Mouse (Mus musculus) limb, embryonic 10.5 days (tissue): ENCODE measurements around the gene Ccdc8. TPM values are rescaled to one million over a fixed set of nuclear protein-coding genes. Genes with fewer than 3 reads are reported as not detected.

ENCODE experiments used
- DNase-seq: peaks from one replicate; pipeline ENCODE4 v3.0.0-alpha.2; 2017; ENCODE audit warnings: low spot score
- H3K27ac ChIP-seq: fragments of 300-500 bp; sonication (generic); 2 replicates; pipeline ENCODE4 v1.5.1; 2016; ENCODE audit warnings: mild to moderate bottlenecking
- H3K27me3 ChIP-seq: fragments of 300-500 bp; sonication (generic); 2 replicates; pipeline ENCODE4 v1.6.1; 2016; ENCODE audit warnings: low read depth, mild to moderate bottlenecking; ENCODE audit not compliant: poor library complexity, severe bottlenecking
- H3K36me3 ChIP-seq: fragments of 300-500 bp; sonication (generic); 2 replicates; pipeline ENCODE4 v1.6.1; 2016; ENCODE audit warnings: mild to moderate bottlenecking, moderate library complexity
- H3K4me1 ChIP-seq: fragments of 300-500 bp; sonication (generic); 2 replicates; pipeline ENCODE4 v1.6.1; 2016
- H3K4me3 ChIP-seq: fragments of 300-500 bp; sonication (generic); 2 replicates; pipeline ENCODE4 v1.5.1; 2016; ENCODE audit warnings: mild to moderate bottlenecking, moderate library complexity
- H3K9me3 ChIP-seq: fragments of 300-500 bp; sonication (generic); replicated peaks from 2 replicates; pipeline ENCODE4 v1.6.1; 2016; ENCODE audit warnings: mild to moderate bottlenecking
- WGBS: fragments of 180-500 bp; shearing (Covaris S2); methylation state at CpG from one replicate; pipeline ENCODE4 v1.1.7; 2016; 5-methylcytosine and 5-hydroxymethylcytosine counted together
- polyA plus RNA-seq: library from polyadenylated mRNA; unstranded; fragments of >200 nt; fragmentation: Nextera tagmentation; extraction: Ambion mirVana; gene quantifications from 2 replicates; pipeline ENCODE4 v1.2.1, GENCODE M21; 2016

The Ccdc8 gene
- polyA plus RNA-seq: 13.7 and 13.8 TPM in 2 replicates

DNA sequence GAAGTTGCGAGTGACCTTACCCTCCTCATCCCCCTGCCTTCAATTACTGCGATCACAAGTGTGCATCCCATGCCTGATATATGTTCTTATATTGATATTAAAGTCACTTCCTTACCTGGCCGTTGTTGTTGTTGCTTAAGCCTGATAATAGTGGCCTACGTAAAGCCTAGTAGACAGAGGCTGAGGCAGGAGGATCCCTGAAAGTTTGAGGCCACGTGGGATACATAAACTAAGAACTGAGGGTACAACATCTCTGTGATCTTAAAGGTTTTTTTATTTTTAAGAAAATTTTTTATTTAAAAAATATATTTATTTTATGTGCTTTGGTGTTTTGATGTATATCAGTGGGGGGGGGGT, at the start of gene Ccdc8:
Ccdc8 (plus strand) TSS at position 258 of the 357 bp plus-strand sequence.
- Histone ChIP-seq H3K27ac (peak within 1 kb of the TSS; percentile 91), H3K4me1 (peaks cover 67% of the 10 kb centered on the region), H3K4me3 (peak within 1 kb of the TSS; percentile 68), H3K27me3 (no peaks in the 10 kb centered on the region), H3K36me3 (peaks cover 26% of the 10 kb centered on the region), H3K9me3 (no peaks in the 10 kb centered on the region)
- 95% methylated on average over 5 of the region's 5 CpGs for WGBS
- no peak for DNase-seq

DNA sequence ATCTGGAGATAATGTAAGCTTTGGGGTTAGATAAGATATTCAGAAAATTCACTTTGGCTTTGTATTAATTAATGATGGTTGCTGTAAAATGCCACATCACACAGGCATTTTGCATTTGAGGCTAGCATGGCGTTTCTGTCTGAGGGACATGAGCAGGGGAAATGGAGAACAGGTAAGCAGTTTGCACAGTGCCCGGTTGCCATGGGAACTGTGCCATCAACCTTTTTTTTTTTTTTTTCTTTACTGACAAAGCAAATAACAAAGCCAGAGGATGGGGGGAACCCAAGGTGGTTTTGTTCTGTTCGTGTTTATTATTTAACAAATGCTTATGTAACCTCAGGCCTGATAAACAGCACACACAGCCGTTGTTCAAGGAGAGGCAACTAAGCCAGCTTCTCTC, 49.6 kb upstream of the Ccdc8 start:
- H3K27me3 ChIP-seq: peaks cover 33% of the 10 kb centered on the region
- WGBS: 72% methylated on average over 4 of the region's 4 CpGs
- H3K9me3 ChIP-seq: no peaks in the 10 kb centered on the region
- no peak overlapping the region for H3K4me3 ChIP-seq
- H3K4me1 ChIP-seq: peaks cover 46% of the 10 kb centered on the region
- no peaks in the 10 kb centered on the region for H3K36me3 ChIP-seq
- DNase-seq: no peak
- no peak overlapping the region for H3K27ac ChIP-seq

DNA sequence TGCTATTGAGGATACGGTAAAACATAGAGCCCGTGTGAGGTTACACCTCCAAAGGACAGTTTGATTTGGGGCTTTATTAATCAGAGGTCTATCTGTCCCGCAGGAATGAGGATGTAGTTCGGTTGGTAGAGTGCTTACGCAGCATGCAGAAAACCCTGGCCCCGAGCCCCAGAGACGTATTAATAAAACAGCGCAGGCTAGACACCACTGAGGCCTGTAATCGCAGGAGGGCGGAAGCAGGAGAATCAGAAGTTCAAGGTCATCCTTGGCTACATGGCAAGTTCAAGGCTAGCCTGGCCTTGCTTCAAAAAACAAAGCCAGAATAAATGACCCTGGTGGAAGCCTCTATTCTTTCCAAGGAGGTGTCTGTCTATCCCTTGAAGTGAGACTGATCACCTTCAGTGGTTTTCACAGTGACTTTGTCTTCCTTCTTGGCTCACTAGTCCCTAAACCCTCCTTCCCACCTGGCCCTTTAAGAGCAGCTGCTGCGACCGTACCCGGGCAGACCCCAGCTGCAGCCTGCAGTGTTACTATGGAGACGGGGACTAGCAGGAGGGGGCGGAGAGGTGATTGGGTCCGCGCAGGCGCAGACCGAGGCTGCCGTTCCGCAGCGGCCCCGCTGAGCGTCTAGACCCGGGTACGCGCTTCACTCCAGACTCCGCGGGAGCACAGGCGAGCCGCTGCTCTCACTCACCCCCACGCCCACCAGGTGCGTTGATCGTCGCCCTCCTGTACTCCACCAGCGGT, 48.3 kb upstream of the Ccdc8 start, which contains the start of gene Pnmal2:
Pnmal2 (plus strand) TSS at position 622 of the 747 bp plus-strand sequence.
- 16% methylated on average over 36 of the region's 36 CpGs for WGBS
- no peaks in the 10 kb centered on the region for H3K9me3 ChIP-seq
- H3K36me3 ChIP-seq: no peaks in the 10 kb centered on the region
- peak within 1 kb of the TSS; percentile 72 for H3K4me3 ChIP-seq
- H3K27ac ChIP-seq: peak within 1 kb of the TSS; percentile 86
- H3K27me3 ChIP-seq: peaks cover 47% of the 10 kb centered on the region
- peak; percentile 94 for DNase-seq
- peaks cover 49% of the 10 kb centered on the region for H3K4me1 ChIP-seq

DNA sequence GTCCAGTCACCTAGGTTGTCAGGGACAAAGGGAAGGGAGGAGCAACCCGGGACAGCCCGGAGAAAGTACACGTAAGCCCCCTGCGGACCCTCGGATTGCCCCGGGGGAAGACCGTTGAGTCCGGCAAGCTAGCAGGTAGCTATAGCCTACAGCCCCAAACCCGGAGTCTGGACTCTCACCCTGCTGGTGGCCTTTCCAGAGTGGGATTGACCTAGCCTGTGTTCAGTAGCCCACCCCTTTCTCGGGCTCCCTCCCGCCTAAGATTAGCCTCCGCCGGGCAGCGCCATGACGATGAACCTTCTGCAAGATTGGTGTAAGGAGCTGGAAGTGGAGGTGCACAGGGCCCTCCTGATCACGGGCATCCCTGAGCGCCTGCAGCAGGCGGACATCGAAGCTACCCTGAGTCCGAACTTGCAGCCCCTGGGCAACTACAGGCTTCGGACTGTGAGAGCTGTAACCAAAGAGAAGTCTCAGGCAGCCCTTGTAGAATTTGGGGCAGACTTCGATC, 47.6 kb upstream of the Ccdc8 start:
- peak overlapping the region; percentile 72 for H3K4me3 ChIP-seq
- peak overlapping the region; percentile 86 for H3K27ac ChIP-seq
- peaks cover 53% of the 10 kb centered on the region for H3K4me1 ChIP-seq
- WGBS: under 1% methylated on average over 22 of the region's 22 CpGs
- H3K9me3 ChIP-seq: no peaks in the 10 kb centered on the region
- peaks cover 54% of the 10 kb centered on the region for H3K27me3 ChIP-seq
- no peak for DNase-seq
- no peaks in the 10 kb centered on the region for H3K36me3 ChIP-seq

DNA sequence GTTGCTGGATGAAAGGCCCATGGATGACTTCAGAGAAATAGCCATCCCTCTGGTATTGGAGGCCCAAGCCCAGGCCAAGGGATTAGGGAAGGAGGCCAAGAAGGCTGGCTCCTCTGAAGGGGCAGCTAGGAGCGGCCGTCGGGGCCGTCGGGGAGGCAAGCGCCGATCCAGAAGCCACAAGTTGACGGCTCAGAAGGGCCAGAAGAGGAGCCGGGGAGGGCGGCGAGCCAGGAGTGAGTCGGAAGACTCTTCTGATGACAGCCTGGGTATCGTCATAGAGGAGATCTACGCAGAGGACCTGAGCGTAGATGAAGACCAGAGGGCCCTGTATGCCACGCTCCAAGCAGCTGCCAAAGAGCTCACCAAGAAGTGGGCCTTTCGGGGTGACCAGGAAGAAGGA, 47.1 kb upstream of the Ccdc8 start:
- DNase-seq: no peak
- WGBS: 10% methylated on average over 17 of the region's 17 CpGs
- Histone ChIP-seq H3K4me3 (peak overlapping the region; percentile 72), H3K9me3 (no peaks in the 10 kb centered on the region), H3K4me1 (peaks cover 56% of the 10 kb centered on the region), H3K27me3 (peaks cover 56% of the 10 kb centered on the region), H3K27ac (peak overlapping the region; percentile 86), H3K36me3 (no peaks in the 10 kb centered on the region)

DNA sequence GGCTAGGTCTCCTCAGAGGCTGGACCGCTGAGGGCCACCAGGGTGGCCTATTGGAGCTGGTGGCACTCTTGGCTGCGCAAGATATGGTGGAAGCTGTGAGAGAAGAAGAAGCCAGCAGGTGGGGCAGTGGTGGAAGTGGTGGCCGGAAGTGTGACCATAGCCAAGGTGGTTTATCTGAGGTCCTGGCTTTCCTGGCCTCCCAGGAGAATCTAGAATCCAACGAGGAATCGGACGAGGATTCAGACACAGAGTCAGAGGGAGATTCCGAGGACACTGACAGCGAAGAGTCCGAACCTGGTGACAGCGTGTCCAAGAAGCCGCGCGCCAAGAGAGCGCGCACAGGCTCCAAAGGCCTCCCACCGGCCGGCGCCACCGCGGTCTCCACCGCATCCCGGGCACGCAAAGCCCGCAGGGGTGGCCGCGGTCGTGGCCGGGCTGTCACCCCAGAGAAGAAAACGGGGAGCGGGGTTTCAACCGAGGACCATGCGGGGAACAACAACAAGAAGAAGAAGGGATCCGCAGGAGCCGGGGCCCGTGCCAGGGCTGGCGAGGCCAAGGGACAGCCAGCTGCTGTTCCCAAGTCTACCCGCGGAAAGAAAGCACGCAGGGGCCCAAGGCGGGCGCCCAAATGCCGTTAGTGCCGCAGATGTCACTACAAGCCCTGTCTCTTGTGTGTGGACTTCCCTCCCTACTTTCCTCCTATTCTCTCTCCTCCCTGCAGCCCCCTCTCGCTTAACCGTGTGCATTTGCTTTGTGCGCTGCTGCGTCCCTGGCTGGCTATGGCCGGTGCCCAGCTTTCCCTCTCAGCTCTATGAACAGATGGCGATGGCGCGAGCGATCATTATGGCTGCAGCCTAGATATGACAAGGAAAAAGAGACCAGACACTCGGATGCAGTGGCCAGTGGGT, 45.8 kb upstream of the Ccdc8 start:
- H3K27me3 ChIP-seq: peaks cover 56% of the 10 kb centered on the region
- H3K4me1 ChIP-seq: peaks cover 57% of the 10 kb centered on the region
- H3K9me3 ChIP-seq: no peaks in the 10 kb centered on the region
- 3% methylated on average over 53 of the region's 53 CpGs for WGBS
- H3K4me3 ChIP-seq: peak overlapping the region; percentile 49
- H3K27ac ChIP-seq: peak overlapping the region; percentile 43
- peak; percentile 56 for DNase-seq
- H3K36me3 ChIP-seq: no peaks in the 10 kb centered on the region

DNA sequence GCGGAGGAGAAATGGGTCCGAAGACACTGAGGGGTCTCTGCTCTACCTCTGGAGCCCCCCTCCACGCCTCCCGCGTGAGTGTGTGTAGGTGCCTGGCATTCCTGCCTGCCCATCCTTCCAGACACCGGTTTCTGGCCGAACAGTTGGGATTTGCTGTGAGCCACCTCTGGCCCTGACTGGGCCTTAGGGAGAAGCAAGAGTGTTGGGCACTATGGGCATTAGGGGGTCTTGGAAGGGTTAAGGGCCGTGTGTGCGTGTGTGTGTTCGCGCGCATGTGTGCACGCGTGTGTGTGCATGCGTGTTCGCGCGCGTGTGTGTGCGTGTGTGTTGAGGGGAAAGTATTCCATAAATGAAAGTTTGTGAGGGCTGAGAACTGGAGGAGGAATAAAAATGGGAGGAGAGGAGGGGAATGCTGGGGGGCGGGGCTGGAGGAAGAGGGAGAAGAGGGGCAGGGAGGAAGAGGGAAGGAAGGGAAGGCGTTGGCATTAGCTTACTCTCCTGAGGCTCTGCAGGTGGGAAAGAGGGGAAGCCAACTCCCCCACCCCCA, 45.1 kb upstream of the Ccdc8 start:
- Histone ChIP-seq H3K4me3 (peak overlapping the region; percentile 49), H3K27ac (peak overlapping the region; percentile 43; the same call in 1 of the 2 replicates), H3K9me3 (no peaks in the 10 kb centered on the region), H3K36me3 (no peaks in the 10 kb centered on the region), H3K4me1 (peaks cover 57% of the 10 kb centered on the region), H3K27me3 (peaks cover 56% of the 10 kb centered on the region)
- DNase-seq: no peak
- 15% methylated on average over 22 of the region's 22 CpGs for WGBS

DNA sequence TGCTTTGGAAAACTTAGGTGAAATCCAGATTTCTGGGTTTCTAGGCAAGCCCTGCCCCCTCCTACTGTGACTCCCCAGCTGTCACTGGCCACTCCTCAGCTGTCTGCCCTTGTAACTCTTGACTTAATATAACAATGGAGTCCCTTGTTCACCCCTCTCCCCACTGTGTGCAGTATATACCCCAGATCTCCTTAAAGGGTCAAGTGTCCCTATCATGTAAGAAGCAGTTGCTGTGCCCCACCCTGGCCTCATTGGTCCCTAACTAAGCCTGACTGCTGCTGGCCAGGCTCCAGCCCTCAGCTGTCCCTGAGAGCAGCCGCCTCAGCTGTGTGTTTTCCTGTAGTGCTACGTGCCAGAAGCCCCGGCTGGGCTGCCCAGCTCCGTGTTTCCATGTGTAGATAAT, 44.5 kb upstream of the Ccdc8 start:
- Histone ChIP-seq H3K27ac (no peak overlapping the region; the same call in 1 of the 2 replicates), H3K27me3 (peaks cover 56% of the 10 kb centered on the region), H3K9me3 (no peaks in the 10 kb centered on the region), H3K4me1 (peaks cover 57% of the 10 kb centered on the region), H3K4me3 (peak overlapping the region; percentile 49; the same call in 1 of the 2 replicates), H3K36me3 (no peaks in the 10 kb centered on the region)
- peak; percentile 42 for DNase-seq
- 22% methylated on average over 4 of the region's 4 CpGs for WGBS

DNA sequence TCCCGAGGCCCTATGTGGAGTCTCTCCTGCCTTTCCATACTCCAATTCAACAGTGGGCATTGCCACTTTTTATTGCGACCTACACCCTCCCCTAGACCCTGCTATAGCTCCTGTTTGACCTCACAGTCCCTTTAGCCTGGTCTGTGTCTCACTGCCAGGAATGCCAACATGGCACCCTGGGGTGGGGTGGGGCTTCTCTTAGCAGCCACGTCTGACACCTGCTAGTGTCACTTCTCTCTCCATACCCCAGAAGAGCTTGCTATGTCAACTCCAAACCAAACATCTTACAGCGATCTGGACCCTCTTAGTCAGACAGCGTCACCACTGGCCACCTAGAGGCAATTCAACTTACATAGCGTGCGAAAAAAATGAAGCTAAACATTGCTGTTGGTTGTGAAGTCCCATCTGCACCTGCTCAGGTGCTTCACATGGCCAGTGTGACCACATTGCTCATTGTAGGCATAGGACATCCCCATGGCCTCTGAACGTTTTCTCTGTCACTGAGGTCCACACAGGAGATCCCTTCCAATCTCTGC, 43.5 kb upstream of the Ccdc8 start:
- H3K4me1 ChIP-seq: peaks cover 52% of the 10 kb centered on the region
- no peak for DNase-seq
- H3K36me3 ChIP-seq: no peaks in the 10 kb centered on the region
- no peak overlapping the region; the same call in 1 of the 2 replicates for H3K27ac ChIP-seq
- no peaks in the 10 kb centered on the region for H3K9me3 ChIP-seq
- H3K4me3 ChIP-seq: no peak overlapping the region
- H3K27me3 ChIP-seq: peaks cover 56% of the 10 kb centered on the region
- WGBS: 50% methylated on average over 8 of the region's 8 CpGs

DNA sequence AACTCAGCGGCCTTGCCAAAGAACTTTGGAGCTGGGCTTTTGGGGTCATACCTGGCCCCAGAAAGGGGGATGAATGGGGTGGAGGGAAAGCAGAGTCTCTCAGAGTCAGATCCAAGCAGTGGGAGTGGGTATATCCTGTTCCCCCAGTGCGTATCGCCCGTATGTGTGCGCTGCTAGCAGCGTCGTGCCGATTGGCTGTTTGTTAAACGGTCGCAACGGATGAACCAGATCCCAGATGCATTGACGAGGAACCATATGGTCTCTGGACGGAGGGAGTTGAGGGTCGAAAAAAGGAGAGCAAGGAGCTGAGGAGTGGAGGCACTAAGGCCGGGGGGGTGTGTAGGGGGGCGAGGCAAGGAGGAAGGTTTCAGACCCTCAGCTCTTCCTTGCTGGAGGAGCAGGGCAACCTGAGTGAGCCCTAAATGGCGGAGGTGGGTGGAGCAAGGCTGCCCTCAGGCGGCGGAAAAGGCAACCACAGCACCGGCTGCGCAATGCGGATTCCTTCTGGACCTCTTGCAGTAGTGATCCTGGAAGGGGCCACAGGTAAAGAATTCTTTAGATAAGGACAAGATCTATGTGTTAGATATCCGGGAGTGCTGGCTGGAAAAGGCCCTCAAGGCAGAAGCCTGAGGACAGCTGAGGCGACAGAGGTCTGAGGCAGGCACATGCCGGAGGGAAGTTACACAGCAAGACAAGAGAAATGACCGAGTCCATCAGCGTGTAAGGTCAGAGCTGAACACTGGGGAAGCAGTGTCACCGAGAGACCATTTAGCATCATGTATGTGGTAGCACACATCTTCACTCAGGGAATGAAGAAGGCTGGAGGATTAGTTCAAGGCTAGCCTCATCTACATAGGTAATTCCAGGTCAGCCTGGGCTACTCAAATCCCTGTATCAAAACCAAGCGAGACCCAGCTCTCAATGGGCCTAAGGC, 42.3 kb upstream of the Ccdc8 start:
- no peaks in the 10 kb centered on the region for H3K36me3 ChIP-seq
- peaks cover 40% of the 10 kb centered on the region for H3K4me1 ChIP-seq
- 13% methylated on average over 29 of the region's 29 CpGs for WGBS
- DNase-seq: peak; percentile 91
- H3K9me3 ChIP-seq: no peaks in the 10 kb centered on the region
- H3K4me3 ChIP-seq: peak overlapping the region; percentile 40
- peak overlapping the region; percentile 27; the same call in 1 of the 2 replicates for H3K27ac ChIP-seq
- peaks cover 49% of the 10 kb centered on the region for H3K27me3 ChIP-seq

DNA sequence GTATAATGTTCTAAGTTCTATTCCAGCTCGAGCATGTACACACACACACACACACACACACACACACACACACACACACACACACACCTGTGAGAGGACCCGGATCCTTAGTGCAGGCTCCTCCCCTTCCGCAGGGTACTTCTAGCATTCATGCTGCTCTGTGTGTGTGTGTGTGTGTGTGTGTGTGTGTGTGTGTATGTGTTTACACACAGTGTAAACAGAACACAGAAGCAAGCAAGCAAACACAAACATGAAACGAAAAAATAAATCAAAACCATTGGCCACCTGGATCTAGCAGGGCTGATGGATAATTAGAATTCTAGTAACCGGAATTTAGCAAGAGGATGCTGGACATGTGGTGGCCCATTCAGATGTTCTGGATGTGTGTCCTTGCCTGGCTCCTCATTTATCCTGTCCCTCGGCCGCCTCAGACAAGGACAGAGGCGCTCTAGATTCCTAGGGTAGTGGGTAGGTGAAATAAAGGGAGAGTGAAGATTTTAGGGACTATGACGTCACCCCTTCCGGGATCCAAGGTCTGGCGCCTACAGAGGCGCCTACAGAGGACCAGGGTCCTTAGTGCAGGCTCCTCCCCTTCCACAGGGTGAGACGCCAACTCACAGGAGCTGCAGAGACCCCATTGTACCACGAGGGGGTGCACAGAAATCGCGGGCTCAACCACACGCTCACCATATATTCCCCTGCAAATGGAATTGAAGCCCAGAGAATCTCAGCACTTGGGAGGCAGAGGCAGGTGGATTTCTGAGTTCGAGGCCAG, 41.5 kb upstream of the Ccdc8 start:
- Histone ChIP-seq H3K27ac (no peak overlapping the region), H3K9me3 (no peaks in the 10 kb centered on the region), H3K4me1 (peaks cover 31% of the 10 kb centered on the region), H3K4me3 (no peak overlapping the region), H3K36me3 (no peaks in the 10 kb centered on the region), H3K27me3 (peaks cover 40% of the 10 kb centered on the region)
- WGBS: 29% methylated on average over 18 of the region's 18 CpGs
- peak; percentile 86 for DNase-seq
